Mouse (Mus musculus): Measurements from ENCODE around the gene Smu1.
A peak's percentile ranks its signal among the peaks of the same experiment; 100 is the strongest.

Smu1 gene

DNA sequence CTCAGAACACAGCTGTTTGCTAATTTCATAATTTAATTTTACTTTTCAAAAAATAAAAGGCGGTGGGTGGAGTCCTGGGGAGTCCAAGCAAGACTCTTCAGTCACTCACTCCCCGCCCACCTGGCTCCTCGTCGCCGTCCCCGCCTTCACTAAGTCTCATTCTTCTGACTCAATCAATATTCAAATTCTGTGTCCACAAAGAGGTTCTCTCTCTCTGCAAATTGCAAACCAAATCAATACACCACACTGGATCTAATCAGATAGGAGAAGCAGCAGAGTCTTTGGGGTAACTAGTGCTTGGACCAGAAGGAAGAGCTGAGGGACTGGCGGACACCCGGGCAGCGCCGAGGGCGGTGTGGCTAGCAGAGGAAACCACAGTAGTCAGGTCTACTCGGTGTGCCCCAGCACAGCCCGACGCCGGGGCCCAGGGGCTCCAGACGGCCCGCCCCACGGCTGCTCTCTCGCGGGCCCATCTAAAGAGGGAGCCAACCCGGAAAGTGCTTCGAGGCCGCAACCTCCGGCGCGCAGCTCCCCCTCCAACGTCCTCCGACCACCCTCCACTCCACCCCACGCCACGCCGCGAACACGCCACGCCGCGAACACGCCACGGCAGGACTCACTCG is 455 bp downstream of the Smu1 start:
- no peak for DNase-seq (ENCODE audit: low read depth, low spot score)

- no peak for DNase-seq (ENCODE audit: low read depth, low spot score)
These were observed 22.4 kb downstream of the Smu1 start for GRCm38 (mm10) chr4:40735351-40735750.

- DNase-seq (ENCODE audit: low read depth, low spot score): no peak
These were observed 26.5 kb downstream of the Smu1 start for GRCm38 (mm10) chr4:40731262-40731661.

DNA sequence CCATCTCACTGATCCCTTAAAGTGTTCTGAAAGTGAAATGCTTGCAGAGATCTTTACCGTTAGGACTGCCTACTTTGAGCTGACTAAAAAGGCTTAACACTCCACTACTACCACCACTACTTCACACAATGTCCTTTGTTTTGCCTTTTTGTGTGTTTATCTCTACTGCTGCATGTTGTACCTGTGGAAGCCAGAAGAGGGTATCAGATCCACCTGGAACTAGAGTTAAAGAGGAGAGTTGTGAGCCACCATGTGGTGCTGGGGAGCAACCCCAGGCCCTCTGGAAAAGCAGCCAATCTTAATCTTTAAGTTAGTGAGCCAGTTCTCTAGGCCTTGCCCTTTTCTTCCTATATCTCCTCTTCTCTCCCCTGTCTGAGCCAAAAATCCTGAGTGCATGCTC is 30.5 kb downstream of the Smu1 start:
- DNase-seq (ENCODE audit: low read depth, low spot score): no peak

GRCm38 (mm10) chr4:40725554-40725953 is 32.2 kb downstream of the Smu1 start:
- DNase-seq (ENCODE audit: low read depth, low spot score): no peak

DNA sequence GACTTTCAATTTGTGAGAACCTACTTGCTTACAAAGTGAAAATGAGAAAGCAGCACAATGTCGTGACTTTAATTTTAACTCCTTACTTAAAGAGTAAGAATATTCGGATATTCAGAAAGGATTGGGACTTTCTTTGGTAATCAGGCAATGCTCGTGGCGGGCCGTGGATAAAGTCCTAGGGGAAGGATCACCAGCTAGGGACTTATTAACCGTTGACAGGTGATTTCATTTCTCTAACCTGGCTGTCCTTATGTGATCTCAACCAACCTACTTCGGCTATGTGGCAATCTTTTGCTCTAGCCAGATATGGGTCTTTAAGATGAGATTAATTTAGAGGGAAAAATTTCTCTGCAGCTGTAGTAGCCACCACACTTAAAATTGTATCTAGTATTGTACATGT is 32.6 kb downstream of the Smu1 start:
- no peak for DNase-seq (ENCODE audit: low read depth, low spot score)

DNA sequence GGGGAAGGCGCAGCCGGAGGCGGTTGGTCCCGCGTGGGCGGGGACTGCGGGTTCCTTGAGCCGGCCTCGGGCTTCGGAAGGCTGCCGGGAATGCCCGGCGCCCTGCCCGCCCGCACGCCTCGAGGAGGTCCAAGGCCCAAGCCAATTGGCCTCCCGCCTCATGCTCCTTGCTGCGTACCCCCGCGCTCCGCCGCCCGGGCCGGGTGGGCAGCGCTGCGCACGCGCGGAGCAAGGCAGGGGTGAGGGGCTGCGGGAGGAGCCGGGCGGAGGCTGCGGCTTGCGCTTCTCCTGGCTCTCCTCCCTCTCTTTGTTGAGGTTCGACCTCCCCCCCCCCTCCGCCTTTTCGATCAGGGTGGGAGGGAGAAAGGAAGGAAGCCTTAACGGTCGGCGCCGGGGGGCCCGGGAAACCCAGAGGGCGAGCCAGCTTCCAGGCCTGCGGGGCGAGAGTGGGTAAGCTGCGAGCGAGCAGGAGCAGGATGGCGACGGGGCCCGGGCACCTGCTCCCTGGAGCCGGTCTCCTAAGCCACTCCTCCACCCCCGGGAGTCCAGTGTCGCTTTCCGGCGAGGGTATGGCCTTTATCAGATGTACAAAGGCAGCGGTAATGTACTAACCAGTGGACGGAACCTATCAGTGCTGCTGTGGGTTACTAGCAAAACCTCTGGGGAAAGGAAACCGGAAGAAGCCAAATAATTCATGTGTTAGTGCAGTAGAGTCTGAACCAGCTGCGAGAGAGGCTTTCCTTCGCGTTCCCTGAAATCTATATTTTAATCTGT is 34.8 kb downstream of the Smu1 start:
- DNase-seq (ENCODE audit: low read depth, low spot score): peak; percentile 69

DNA sequence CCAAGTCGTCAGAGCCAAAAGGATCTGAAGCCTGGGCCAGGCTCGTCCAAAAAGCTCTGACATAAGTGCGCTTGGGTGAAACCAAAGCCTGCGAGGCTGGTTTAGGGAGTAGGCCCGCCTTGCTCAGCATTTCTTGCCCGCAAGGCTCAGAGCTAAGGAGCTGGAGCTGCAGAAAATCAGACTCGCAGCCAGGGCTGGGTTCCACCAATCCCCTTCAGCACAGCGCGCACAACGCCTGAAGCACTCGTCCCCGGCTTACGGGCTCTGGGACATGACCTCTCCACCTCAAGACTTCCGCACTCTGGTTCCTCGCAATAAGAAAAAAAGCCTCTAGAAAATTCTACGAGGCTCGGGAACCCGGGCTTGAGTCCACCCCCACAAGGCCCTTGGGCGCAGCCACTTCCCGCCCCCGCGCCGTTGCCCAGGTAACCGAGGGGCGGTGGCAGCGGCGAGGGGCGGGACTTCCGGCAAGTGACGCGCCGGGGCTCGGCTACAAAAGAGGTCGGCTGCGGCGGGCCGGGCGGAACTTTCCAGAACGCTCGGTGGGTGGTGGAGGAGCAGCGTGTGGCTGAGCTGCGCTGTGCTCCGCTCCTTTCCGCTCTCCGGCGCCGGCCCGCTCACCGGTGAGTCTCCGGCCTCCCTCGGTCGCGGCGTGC is 35.6 kb downstream of the Smu1 start, which contains the start of gene Dnaja1:
Gene Dnaja1 (plus strand): TSS at position 140 of the 656 bp plus-strand sequence.
- peak; percentile 91 for DNase-seq (ENCODE audit: low read depth, low spot score)

DNA sequence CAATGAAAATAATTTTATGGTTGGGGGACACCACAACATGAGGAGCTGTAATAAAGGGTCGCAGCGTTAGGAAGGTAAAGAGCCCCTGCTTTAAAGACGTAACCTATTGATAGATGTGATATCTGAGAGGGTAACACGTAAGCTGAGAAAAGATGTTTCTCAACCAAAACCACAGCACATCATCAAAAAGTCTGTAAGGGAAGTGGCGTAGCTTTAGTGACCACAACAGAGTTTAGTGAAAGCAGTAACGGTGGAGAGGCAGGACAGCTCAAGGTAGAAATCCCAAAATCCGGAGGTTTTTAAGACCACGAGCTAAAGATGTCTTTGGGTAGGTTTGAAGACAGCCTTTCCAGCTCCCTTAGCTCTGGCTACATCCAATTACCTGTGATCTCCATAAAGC is 36.8 kb downstream of the Smu1 start:
- DNase-seq (ENCODE audit: low read depth, low spot score): no peak

DNA sequence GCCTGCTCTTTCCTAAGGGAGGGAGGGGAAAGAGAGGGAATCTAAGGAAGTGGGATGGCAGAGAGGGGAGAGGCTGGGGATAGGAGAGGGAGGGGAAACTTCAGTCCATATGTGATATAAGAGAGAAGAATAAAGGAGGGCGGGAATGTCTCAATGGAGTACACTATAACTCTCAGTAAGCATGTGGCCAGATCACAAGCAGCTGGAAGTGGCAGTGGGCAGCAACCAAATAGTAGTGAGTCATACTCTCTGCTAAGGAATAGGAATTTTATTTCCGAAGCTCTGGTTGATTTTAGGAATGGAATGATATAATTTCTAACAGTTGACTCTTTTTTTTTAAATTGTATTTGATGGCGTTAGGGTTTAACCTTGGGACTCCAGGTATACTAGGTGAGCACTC is 40.6 kb downstream of the Smu1 start:
- DNase-seq (ENCODE audit: low read depth, low spot score): no peak

- no peak for DNase-seq (ENCODE audit: low read depth, low spot score)
These were observed 53.9 kb downstream of the Smu1 start for GRCm38 (mm10) chr4:40703710-40704275.

DNA sequence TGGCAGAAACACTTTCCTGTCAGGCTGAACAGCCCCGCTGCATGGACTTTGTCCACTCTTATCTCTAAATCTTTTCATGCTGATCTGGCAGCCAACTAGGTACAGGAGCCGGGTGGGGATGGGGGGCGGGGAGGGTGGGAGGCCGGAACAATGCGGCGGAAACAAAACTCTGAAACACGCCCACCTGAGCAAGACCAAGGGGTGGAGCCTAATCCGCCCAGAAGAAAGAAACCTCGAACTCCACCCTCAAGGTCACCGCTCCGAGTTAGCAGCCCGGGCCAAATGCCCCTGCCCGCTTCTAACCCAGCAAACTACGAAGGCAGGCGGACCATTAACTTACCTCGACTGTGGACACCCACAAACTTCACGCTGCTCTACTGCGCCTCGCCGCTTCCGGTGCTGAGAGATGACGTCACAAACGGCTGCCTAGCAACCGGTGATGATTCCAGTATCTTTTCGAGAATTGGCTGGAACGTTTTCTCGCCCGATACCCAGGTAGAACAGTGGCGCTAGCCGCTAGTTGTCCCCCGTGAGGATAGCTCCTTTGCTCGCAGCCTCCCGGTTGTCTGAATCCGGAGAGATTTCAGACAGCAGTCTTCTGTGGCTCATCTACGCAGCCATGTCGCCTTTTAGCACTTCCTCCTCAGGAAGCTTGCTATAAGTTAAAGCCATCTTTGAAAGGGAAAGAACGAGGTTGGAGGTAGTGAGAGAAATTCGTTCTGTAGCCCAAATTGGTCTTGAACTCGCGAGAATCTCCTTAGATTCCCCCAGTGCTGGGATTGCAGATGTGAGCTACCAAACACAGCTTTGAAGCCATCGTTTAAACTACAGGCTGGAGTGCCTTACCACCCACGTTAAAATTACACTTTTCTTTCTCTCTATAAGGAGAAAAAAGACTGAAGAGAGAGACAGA is 54.7 kb downstream of the Smu1 start, which contains the start of gene Aptx:
Gene Aptx (minus strand): TSS at position 398 of the 913 bp plus-strand sequence.
- peak; percentile 97 for DNase-seq (ENCODE audit: low read depth, low spot score)

- no peak for DNase-seq (ENCODE audit: low read depth, low spot score)
These were observed 55.9 kb downstream of the Smu1 start for GRCm38 (mm10) chr4:40701796-40702195.

DNA sequence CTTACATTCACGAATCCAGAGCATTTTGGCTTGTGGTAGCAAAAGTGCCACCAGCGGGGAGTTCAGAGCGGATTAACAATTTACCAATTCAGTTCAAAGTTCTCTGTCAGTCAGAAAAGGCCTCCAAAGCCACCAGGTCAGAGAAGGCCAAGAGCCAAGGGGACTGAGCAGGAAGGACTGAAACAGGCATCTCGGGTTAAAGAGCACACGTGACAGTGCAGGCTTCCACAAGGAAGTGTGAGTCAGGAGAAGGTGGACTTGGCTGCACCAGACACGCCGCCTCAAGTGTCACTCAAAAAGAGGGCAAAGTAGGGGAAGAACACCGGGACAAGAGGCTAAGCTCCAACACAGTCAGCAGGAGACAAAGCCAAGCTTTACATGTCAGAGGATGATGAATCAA is 57.5 kb downstream of the Smu1 start:
- no peak for DNase-seq (ENCODE audit: low read depth, low spot score)

- DNase-seq (ENCODE audit: low read depth, low spot score): no peak
These were observed 60.7 kb downstream of the Smu1 start for GRCm38 (mm10) chr4:40697059-40697458.

DNA sequence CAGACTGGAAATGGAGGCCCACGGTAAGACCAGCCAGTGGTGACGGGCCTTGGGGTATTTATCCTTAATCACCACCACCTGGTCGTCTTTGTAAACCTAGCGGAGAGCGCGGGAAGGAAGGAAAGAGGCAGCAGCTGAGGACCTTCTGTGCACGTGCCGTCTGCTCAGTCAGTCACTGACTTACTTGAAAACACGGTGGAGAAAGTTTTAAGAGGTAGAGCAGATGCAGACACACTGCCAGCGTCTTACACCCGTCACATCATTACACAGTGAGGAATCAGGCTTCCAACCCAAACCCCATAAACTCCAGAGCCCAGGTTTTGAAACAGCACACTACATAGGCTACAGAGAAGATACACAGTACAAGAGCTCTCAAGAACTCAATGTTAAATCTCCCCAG is 66.6 kb downstream of the Smu1 start:
- DNase-seq (ENCODE audit: low read depth, low spot score): peak; percentile 40
